Mouse (Mus musculus): ENCODE measurements around the gene Lrig1.

Lrig1 gene

GRCm38 (mm10) chr6:94700067-94700491, at the start of gene Lrig1:
Lrig1 (minus strand) TSS chr6:94700158.
- peak; percentile 99 for DNase-seq

DNA sequence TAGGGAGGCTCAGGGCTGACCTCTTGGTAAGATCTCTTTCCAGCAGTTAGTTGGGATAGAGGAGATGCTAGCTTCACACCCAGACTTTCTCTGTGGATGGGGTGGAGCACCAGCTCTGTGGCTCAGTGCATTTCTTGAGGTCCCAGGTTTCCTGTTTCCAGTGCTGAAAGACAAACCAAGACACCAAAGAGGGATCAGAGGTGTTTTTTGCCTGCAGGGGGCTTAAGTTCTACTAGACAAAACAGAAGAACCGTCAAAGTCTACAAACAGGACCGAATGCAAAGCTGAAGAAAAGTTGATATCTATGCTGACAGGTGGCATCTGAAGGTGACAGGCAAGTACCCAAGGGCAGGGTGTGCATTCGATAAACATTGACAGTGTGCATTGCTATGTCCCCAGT, 49.7 kb upstream of the Lrig1 start:
- DNase-seq, result no peak

- no peak for DNase-seq
These were observed 48.4 kb upstream of the Lrig1 start for GRCm38 (mm10) chr6:94748361-94748760.

DNA sequence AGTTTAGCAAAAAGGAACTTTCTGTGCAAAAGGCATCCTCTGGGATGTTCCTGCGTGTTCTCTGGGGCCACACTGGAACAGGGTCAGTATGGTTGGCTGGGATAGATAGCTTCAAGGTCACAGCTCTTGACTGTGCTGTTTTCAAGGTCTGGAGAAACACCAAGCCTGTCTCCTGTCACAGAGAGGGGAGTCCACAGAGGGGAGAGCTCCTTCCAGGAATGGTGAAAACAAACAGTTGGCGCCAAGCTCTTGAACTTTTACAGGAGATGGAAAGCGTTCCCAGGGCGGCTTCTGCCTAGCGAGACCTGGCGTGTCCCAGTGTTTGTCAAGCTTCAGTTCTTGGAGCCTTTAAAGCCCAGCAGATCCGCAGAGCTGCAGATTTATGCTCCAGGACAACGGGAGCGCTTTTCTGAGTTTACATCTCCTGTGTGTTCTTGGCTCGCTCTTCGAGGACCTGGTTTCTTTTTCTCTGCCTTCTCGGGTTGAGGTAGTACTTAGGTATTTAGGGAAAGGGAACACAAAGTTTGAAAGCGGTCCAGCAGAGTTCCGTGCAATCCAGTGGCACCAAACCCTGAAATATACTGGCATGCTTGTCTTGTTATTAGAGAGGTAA, 40.3 kb upstream of the Lrig1 start:
- DNase-seq, result no peak

- DNase-seq, result no peak
These were observed 38.7 kb upstream of the Lrig1 start for GRCm38 (mm10) chr6:94738647-94739046.

DNA sequence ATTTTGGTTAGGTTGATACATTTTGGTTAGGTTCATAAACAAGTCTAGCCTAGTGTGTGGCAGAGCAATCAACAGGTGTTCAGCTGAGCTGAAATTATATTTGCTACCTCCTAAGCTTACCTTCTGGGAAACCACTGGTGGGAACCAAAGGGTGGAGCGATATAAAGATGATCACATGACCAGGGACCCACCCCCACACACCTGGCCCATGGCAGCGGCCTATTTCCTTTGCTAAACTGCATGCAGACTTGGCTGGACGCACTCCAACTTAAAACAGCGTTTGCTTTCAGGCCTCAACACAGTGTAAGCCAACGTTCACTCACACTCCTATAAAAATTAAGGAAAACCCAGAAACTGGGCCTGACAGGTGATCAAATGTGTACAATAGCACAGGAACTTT, 33.9 kb upstream of the Lrig1 start:
- DNase-seq, result no peak

DNA sequence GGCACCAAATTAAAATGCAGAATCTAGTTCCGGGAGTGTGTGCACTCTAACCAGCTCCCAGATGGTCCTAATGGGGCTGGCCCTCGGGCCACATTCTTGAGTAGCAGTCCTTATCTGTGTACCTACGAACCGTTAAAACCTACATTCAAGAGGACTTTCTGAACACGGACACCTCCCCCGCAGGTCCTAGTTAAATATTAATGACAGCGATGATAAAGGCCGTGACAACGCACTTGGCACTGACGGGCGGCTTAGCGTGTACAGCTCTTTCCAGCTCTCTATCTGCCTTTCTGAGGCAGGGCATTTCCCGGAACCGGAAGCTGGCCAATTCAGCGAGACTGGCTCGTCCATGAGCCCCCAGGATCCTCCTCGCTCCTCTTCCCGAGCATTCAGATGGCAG, 29.9 kb upstream of the Lrig1 start:
- DNase-seq, result peak; percentile 12

DNA sequence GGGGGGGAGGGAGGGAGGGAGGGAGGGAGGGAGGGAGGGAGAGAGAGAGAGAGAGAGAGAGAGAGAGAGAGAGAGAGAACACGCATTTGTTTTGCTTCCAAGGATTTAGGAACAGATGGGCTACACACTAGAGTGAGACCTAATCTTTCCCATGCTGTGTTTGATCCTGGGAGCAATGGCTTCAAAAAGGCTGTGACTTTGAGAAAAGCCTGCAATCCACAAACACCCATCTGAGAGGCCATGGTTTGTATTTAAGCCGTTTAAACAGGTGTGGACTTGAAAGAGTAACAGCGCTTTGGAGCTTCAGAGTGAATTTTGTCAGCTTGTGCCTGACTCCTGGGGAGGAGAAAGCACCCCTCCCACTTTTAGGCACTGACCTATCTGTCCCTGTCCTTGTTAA, 29.2 kb upstream of the Lrig1 start:
- no peak for DNase-seq

DNA sequence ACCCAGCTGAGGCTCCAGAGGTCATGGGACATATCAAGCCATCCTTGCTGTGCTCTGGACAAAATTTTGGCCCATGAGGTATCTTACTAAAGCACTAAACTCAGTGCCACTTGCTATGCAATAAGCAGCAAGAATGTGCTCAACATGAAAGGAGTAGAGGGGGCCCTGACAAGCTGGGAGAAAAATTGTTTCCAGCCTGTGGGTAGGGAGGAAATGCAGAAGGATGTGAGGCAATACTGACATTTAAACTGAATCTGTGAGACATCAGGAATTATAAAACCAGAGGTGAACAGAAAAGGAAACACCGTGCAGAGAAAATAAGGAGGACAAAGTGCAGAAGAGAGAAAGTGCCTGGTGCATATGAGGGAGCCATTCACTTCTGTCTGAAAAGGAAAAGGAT, 24.7 kb upstream of the Lrig1 start:
- no peak for DNase-seq

DNA sequence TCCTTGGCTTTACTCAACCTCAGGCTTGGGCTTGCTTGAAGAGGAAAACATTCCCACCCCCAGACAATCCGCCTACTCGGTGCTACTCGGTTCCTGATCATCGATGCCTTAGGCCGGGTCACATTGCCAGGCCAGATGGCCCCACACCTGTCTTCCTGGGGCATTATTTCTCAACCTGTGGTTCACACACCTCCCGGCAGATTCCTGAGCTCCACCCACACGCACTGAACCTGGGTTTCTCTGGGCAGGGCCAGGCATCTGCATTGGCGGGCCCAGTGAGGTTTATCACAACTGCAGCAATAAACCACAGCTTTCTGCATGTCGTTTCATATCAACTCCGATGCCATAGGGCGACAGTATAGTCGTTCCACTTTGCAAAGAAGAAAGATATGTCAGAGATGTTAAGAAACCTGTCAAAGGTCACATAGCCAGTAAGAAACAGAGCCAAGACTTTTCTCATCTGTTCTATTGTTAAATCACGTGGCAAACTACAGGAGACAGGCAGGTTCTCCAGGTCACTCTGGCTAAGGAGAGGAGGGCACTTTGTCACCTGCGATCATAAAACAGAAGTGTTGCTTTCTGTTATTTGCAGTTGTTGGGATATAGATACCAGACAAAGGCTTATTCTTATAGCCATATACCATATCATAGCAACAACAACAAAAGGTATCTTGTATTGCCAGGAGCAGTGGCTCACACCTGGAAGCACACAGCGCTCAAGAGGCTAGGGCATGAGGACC, 18.8 kb upstream of the Lrig1 start:
- no peak for DNase-seq

DNA sequence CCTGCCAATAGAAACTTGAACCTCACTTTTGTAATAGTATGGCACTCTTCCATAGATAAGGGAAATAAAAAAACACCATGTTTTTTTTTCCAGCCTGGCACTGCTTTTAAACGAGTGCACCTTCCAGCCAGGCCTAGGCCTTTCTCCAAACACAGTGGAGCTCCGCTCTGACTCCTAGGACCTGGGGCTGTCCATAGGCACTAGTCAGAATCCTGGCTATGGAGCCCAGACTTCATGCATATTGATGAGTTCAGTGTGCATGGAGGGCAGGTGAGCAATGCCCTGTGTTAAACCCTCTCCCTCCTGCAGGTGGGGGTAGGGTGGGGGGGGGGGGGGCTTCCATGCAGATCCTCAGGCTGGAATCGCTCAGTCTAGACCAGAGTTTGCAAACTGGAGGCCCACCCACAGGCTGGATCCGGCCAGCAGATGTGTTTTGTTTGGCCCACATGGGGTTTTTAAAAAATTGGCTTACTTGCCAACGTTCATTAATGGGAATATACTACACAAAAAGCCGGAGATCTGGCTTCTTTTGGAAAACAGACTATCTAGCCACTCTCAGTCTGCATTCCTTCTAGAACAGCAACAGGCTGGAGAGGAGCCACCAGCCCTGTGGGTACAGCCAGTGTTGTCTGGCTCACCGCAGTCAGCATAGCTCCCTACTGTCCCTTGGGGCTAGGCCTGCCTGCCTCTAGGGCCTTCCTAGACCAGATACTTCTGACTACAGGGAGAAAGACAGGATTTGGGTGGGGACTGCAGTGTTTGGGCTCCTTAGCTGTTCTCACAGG, 17.9 kb upstream of the Lrig1 start:
- DNase-seq, result peak; percentile 28

GRCm38 (mm10) chr6:94715645-94715940, 15.6 kb upstream of the Lrig1 start:
- no peak for DNase-seq

DNA sequence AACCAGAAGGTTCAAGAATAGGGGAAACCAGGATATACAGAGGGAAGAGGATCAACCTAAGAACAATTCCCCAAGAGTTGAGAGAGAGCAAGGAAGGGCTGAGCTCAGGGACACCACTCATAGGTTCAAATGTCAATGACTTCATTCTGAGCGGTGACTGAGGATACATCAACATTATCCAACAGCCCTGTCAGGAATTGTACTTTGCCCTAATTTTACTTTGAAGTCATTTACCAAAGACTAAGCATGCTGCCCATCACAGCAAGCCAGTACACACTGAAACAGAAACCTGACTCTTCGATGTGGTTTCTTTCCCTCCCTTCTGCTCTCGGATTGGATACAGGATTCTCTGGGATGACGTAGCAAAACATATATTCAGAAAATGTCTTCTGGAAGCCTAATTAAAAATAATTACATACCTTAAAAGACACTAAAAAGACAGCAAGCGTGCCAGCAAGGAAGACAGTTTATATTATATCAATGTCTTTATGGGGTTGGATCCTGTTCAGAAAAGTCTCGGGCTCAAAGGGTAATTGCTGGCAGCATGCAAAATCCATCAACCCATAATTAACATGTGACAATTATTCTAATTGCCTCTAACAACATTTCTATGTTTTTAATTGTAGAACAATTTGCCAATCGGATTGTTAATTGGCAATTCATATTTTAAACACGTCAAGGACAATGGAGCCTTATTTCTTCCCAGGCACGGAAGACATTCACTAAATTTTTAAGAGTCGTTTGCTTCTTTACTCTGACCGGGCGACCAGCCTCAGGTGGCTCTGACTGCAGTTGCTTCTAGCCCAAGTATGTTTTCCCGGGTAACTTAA, 15.1 kb upstream of the Lrig1 start:
- DNase-seq, result no peak

- no peak for DNase-seq
These were observed 9.9 kb upstream of the Lrig1 start for GRCm38 (mm10) chr6:94709832-94710231.

- DNase-seq, result no peak
These were observed 9.2 kb upstream of the Lrig1 start for GRCm38 (mm10) chr6:94709150-94709549.

DNA sequence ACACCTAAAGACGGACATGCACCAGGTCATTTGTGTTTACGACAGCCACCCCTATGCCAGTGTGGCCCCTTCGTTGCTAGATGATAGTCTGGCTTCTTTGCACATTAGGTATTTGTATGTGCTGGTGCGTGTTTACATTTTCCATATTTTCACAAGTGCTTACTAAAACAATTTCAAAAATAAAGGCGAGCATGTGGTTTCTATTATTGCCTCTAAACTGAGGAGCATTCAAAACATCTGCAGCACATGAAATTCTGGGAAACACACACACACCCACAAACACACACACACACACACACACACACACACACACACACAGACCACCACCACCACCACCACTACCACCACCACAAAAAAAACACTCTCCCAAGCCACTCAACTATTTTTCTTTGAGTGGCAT, 7.3 kb upstream of the Lrig1 start:
- DNase-seq, result no peak

- no peak for DNase-seq
These were observed 6.0 kb upstream of the Lrig1 start for GRCm38 (mm10) chr6:94705931-94706330.

DNA sequence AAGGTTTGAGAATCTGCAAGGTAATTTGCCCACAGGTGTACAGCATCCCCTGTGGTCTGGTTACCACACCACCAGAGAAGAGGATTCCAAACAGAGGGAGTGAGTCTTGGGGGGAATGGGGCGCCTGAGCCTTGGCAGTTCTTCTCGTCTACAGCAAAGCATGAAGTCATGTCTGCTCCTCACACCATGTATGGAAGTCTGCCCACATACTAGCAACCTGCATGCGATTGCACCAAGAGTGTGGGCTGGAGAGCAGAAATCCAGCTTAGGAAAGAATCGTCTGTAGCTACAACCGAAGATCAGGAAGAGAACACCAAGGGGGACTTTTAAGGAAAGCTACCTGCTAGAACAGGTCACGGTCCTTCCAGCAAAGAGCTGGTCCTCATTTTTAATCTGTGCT, 3.0 kb upstream of the Lrig1 start:
- peak; percentile 16 for DNase-seq

GRCm38 (mm10) chr6:94701071-94701470, 1.1 kb upstream of the Lrig1 start:
- DNase-seq, result peak; percentile 30

DNA sequence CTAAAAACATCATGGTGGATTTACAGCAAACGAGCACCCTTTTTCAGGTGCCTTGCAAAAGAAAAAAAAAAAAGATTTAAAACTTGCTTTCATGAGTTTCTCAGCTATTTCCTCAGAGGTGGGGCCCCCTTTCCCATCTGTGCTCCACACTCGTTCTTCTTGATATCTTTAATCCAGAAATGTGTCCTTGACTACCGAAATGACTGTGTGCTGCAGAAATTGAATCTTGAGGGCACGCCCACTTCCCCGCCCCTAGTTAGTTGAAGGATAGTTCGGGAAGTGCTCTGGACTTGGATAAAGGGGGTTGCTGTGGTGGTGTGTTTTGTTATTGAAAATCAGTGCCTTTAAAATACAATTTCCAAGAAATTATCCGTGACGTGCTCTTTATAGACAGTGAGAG, 654 bp upstream of the Lrig1 start:
- peak; percentile 77 for DNase-seq

DNA sequence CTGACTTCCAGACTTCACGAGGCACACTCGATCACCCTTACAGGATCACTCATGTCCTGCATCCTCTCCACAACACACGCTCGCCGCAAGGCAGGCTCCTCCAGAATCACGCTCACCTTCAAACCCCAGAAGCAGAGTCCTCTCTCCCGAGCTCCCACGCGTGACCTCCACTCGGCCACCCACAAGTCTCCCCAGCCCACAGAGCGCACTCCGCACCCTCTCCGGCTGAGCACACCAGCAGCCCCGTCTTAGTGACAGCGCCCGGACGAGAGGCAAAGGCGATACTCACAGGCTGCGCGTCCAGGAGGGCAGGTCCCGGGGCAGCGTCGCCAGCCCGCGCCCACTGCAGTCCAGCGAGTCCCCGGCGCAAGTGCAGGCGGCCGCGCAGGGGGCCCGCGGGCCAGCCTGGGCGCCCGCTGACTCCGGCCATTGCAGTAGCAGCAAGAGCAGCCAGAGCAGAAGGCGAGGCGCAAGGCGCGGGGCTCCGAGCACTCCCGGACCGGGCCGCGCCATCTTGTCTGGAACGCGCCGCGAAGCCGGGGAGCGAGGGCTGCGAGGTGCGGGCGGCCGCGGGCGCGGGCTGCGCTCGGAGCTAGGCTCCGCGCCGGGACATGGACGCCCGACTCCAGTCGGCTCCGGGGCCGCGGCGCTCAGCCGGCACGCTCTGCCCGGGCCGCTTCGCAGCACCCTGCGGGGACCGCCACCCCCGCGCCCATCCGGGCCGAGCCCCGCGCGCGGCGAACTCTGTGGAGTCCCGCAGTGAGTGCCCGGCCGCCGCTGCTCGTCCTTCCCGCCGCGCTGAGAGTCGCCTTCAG, 578 bp downstream of the Lrig1 start:
- peak; percentile 66 for DNase-seq

DNA sequence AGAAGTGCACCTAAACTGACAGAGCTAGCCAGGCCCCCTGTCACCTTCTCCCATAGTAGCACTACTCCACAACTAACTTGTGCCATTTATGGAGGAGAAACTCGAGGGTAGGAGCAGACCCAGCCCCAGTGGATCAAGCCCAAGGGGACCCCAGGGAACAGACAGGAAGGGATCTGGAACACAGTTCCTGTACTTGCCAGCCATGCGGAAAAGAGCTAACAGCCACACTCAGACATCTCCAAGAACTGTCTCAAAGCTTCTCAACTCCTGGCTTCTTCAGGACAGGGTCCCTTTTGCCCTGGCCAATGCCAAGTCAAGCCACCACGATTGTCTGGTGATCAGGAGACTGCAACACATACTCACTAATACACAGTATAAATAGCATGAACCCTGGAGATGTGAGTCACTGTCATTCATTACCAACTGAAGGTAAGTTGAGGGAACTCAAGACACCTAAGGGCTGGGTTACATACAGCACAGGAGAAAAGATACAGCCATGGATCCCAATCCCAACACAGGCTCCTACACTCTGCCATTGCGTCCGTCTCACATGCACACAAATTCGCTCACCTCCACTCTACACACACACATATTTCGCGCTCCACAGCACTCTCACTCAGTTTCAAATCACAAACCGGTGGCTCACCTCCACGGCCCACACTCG, 1.3 kb downstream of the Lrig1 start:
- peak; percentile 44 for DNase-seq

Measured in cerebellum, adult 9-11 months (tissue).